Mouse (Mus musculus) forebrain, embryonic 16.5 days (tissue): ENCODE data around the gene Sdsl. TPM values are rescaled to one million over a fixed set of nuclear protein-coding genes. Genes with fewer than 3 reads are reported as not detected.
A peak's percentile ranks its signal among the peaks of the same experiment; 100 is the strongest.

Experiments used
- ATAC-seq: fragments of 200-750 bp; cut with Nextera tagmentation; 2 replicates; pipeline ENCODE4 v1.8.0; 2017; ENCODE audit warnings: mild to moderate bottlenecking, moderate library complexity
- H3K27ac ChIP-seq: fragments of 300-500 bp; sonication (generic); 2 replicates; pipeline ENCODE4 v1.5.1; 2014; ENCODE audit warnings: low read length, control low read depth
- H3K27me3 ChIP-seq: fragments of 300-500 bp; sonication (generic); replicated peaks from 2 replicates; pipeline ENCODE4 v1.6.1; 2014; ENCODE audit warnings: low read length; ENCODE audit not compliant: control insufficient read depth, insufficient read depth
- H3K36me3 ChIP-seq: fragments of 300-500 bp; sonication (generic); 2 replicates; pipeline ENCODE4 v1.6.1; 2014; ENCODE audit not compliant: control insufficient read depth, insufficient read depth
- H3K4me1 ChIP-seq: fragments of 300-500 bp; sonication (generic); replicated peaks from 2 replicates; pipeline ENCODE4 v1.6.1; 2014; ENCODE audit warnings: low read length; ENCODE audit not compliant: control insufficient read depth, insufficient read depth
- H3K4me2 ChIP-seq: fragments of 300-500 bp; sonication (generic); 2 replicates; pipeline ENCODE4 v1.6.1; 2014; ENCODE audit warnings: mild to moderate bottlenecking, low read length, control low read depth
- H3K4me3 ChIP-seq: fragments of 300-500 bp; sonication (generic); replicated peaks from 2 replicates; pipeline ENCODE4 v1.5.1; 2014; ENCODE audit warnings: mild to moderate bottlenecking, low read length, control low read depth
- H3K9ac ChIP-seq: fragments of 300-500 bp; sonication (generic); replicated peaks from 2 replicates; pipeline ENCODE4 v1.6.1; 2014; ENCODE audit warnings: low read depth, low read length, control low read depth
- H3K9me3 ChIP-seq: fragments of 300-500 bp; sonication (generic); 2 replicates; pipeline ENCODE4 v1.6.1; 2016; ENCODE audit warnings: low read length; ENCODE audit not compliant: control insufficient read depth
- WGBS: fragments of 180-500 bp; shearing (Covaris S2); extraction: QIAGEN DNeasy Blood & Tissue Kit; methylation state at CpG from one replicate; pipeline ENCODE4 v1.1.7; 2014; 5-methylcytosine and 5-hydroxymethylcytosine counted together
- polyA plus RNA-seq: library from polyadenylated mRNA; unstranded; fragments of >200 nt; fragmentation: Nextera tagmentation; extraction: Ambion mirVana; gene quantifications from 2 replicates; pipeline ENCODE4 v1.2.1, GENCODE M21; 2015

The Sdsl gene
- polyA plus RNA-seq, 1 experiment from 2014 or later = 2.3 TPM

- H3K36me3 ChIP-seq = no peaks in the 10 kb centered on the region
- H3K9ac ChIP-seq = no peak overlapping the region
- no peaks in the 10 kb centered on the region for H3K9me3 ChIP-seq
- 82% methylated on average over 4 of the region's 4 CpGs for WGBS
- no peak for ATAC-seq
- no peak overlapping the region for H3K27ac ChIP-seq
- no peak overlapping the region for H3K4me2 ChIP-seq
- no peaks in the 10 kb centered on the region for H3K27me3 ChIP-seq
- no peak overlapping the region for H3K4me3 ChIP-seq
- peaks cover 17% of the 10 kb centered on the region for H3K4me1 ChIP-seq
These were observed 26.6 kb upstream of the Sdsl start for GRCm38 (mm10) chr5:120499202-120499601.

GRCm38 (mm10) chr5:120497071-120497470 is 24.5 kb upstream of the Sdsl start:
- no peak for ATAC-seq
- Histone ChIP-seq H3K27ac (no peak overlapping the region), H3K4me1 (peaks cover 9% of the 10 kb centered on the region), H3K9ac (no peak overlapping the region), H3K4me2 (no peak overlapping the region), H3K9me3 (no peaks in the 10 kb centered on the region), H3K27me3 (no peaks in the 10 kb centered on the region), H3K4me3 (no peak overlapping the region), H3K36me3 (no peaks in the 10 kb centered on the region)
- WGBS = 97% methylated on average over 3 of the region's 3 CpGs

GRCm38 (mm10) chr5:120495703-120496226 is 23.2 kb upstream of the Sdsl start:
- ATAC-seq = no peak
- no peak overlapping the region for H3K4me3 ChIP-seq

GRCm38 (mm10) chr5:120495064-120495702 is 22.6 kb upstream of the Sdsl start:
- H3K4me1 ChIP-seq = peaks cover 12% of the 10 kb centered on the region; the same call in 1 of the 2 replicates
- H3K36me3 ChIP-seq = no peaks in the 10 kb centered on the region
- no peak overlapping the region for H3K4me3 ChIP-seq
- H3K9me3 ChIP-seq = no peaks in the 10 kb centered on the region
- no peak overlapping the region for H3K4me2 ChIP-seq
- 76% methylated on average over 10 of the region's 10 CpGs for WGBS
- no peaks in the 10 kb centered on the region for H3K27me3 ChIP-seq
- no peak overlapping the region for H3K27ac ChIP-seq
- ATAC-seq = no peak
- no peak overlapping the region for H3K9ac ChIP-seq

More at GRCm38 (mm10) chr5:120495703-120496226, 23.2 kb upstream of the Sdsl start:
- H3K4me2 ChIP-seq = no peak overlapping the region
- H3K9me3 ChIP-seq = no peaks in the 10 kb centered on the region
- no peak overlapping the region for H3K27ac ChIP-seq
- 92% methylated on average over 13 of the region's 13 CpGs for WGBS
- H3K36me3 ChIP-seq = no peaks in the 10 kb centered on the region
- peaks cover 6% of the 10 kb centered on the region; the same call in 1 of the 2 replicates for H3K4me1 ChIP-seq
- H3K27me3 ChIP-seq = no peaks in the 10 kb centered on the region
- no peak overlapping the region for H3K9ac ChIP-seq

GRCm38 (mm10) chr5:120493873-120494395 is 21.3 kb upstream of the Sdsl start:
- Histone ChIP-seq H3K9ac (no peak overlapping the region), H3K9me3 (no peaks in the 10 kb centered on the region), H3K4me3 (no peak overlapping the region), H3K4me2 (no peak overlapping the region), H3K4me1 (peaks cover 12% of the 10 kb centered on the region; the same call in 1 of the 2 replicates), H3K27ac (no peak overlapping the region), H3K27me3 (no peaks in the 10 kb centered on the region), H3K36me3 (no peaks in the 10 kb centered on the region)
- 73% methylated on average over 9 of the region's 9 CpGs for WGBS
- no peak for ATAC-seq

GRCm38 (mm10) chr5:120493440-120493839 is 20.8 kb upstream of the Sdsl start:
- no peak overlapping the region for H3K27ac ChIP-seq
- no peak overlapping the region for H3K4me2 ChIP-seq
- H3K27me3 ChIP-seq = no peaks in the 10 kb centered on the region
- 84% methylated on average over 6 of the region's 6 CpGs for WGBS
- peaks cover 12% of the 10 kb centered on the region; the same call in 1 of the 2 replicates for H3K4me1 ChIP-seq
- no peaks in the 10 kb centered on the region for H3K9me3 ChIP-seq
- no peak overlapping the region for H3K9ac ChIP-seq
- H3K4me3 ChIP-seq = no peak overlapping the region
- ATAC-seq = no peak
- no peaks in the 10 kb centered on the region for H3K36me3 ChIP-seq

GRCm38 (mm10) chr5:120492437-120492836 is 19.8 kb upstream of the Sdsl start:
- Histone ChIP-seq H3K4me2 (no peak overlapping the region), H3K4me1 (peaks cover 12% of the 10 kb centered on the region; the same call in 1 of the 2 replicates), H3K27ac (no peak overlapping the region), H3K4me3 (no peak overlapping the region), H3K9ac (no peak overlapping the region), H3K27me3 (no peaks in the 10 kb centered on the region), H3K36me3 (0 out of 2 replicates have a peak, but pooled peaks cover 5% of the 10 kb centered on the region), H3K9me3 (no peaks in the 10 kb centered on the region)
- no peak for ATAC-seq
- 62% methylated on average over 11 of the region's 11 CpGs for WGBS

GRCm38 (mm10) chr5:120490679-120491192 is 18.1 kb upstream of the Sdsl start:
- ATAC-seq = peak; percentile 73
- 0 out of 2 replicates have a peak, but pooled peaks cover 12% of the 10 kb centered on the region for H3K36me3 ChIP-seq
- no peak overlapping the region for H3K4me3 ChIP-seq
- H3K4me1 ChIP-seq = peaks cover 12% of the 10 kb centered on the region; the same call in 1 of the 2 replicates
- no peaks in the 10 kb centered on the region for H3K9me3 ChIP-seq
- WGBS = 51% methylated on average over 8 of the region's 8 CpGs
- no peak overlapping the region for H3K9ac ChIP-seq
- H3K27me3 ChIP-seq = no peaks in the 10 kb centered on the region
- H3K4me2 ChIP-seq = no peak overlapping the region
- H3K27ac ChIP-seq = no peak overlapping the region

GRCm38 (mm10) chr5:120487844-120488243 is 15.2 kb upstream of the Sdsl start:
- WGBS = 84% methylated on average over 8 of the region's 8 CpGs
- Histone ChIP-seq H3K9me3 (no peaks in the 10 kb centered on the region), H3K36me3 (peaks cover 14% of the 10 kb centered on the region), H3K4me3 (no peak overlapping the region), H3K4me2 (no peak overlapping the region), H3K4me1 (peaks cover 9% of the 10 kb centered on the region; the same call in 1 of the 2 replicates), H3K27me3 (no peaks in the 10 kb centered on the region), H3K9ac (no peak overlapping the region), H3K27ac (no peak overlapping the region)
- ATAC-seq = no peak
